Mouse (Mus musculus): ENCODE measurements around the gene Smim4. TPM values are rescaled to one million over a fixed set of nuclear protein-coding genes. Genes with fewer than 3 reads are reported as not detected.

Smim4 gene
- polyA plus RNA-seq, 1 experiment from 2014 or later = 64.8 TPM

DNA sequence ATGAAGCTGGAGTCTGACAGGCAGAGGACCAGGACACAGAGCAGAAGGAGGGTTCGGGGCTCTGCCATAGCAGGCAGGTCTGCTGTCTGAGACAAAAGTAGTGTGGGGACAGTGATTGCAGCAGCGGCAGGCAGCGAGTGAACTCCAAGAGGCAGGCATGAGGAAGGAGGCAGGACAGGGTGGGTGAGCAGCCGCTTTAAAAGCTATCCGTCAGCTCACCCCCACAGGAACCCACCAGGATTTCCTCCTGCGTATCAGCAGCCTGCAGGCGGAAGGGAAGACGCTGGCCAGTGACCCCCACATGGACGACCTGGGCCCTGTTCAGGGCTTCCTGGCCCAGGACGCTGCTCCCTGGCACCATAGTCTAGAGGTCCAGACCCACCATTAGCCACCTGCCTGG, 39.7 kb upstream of the Smim4 start, which contains the start of gene Stab1:
Stab1 (minus strand) TSS at position 217 of the 400 bp plus-strand sequence.
- ATAC-seq (ENCODE audit: low read depth) (no peak), DNase-seq (ENCODE audit: low spot score) (no peak)
- Histone ChIP-seq H3K27me3 (replicated peaks; ENCODE audit: control insufficient read depth, insufficient read depth, low read length) (no peaks in the 10 kb centered on the region), H3K9ac (ENCODE audit: low read depth, low read length) (peak within 1 kb of the TSS; percentile 26; the same call in 1 of the 2 replicates), H3K9me3 (ENCODE audit: control insufficient read depth, low read length) (no peaks in the 10 kb centered on the region), H3K4me3 (ENCODE audit: low read depth, low read length) (peak within 1 kb of the TSS; percentile 10), H3K36me3 (ENCODE audit: control insufficient read depth, insufficient read depth, low read length) (peaks cover 39% of the 10 kb centered on the region), H3K27ac (replicated peaks; ENCODE audit: low read depth, low read length) (peak within 1 kb of the TSS; percentile 11; the same call in 1 of the 2 replicates), H3K4me1 (ENCODE audit: control insufficient read depth, insufficient read depth, low read length) (peaks cover 5% of the 10 kb centered on the region; the same call in 1 of the 2 replicates), H3K4me2 (ENCODE audit: low read depth, low read length) (peak within 1 kb of the TSS; percentile 23; the same call in 1 of the 2 replicates)
- 41% methylated on average over 10 of the region's 10 CpGs for WGBS

DNA sequence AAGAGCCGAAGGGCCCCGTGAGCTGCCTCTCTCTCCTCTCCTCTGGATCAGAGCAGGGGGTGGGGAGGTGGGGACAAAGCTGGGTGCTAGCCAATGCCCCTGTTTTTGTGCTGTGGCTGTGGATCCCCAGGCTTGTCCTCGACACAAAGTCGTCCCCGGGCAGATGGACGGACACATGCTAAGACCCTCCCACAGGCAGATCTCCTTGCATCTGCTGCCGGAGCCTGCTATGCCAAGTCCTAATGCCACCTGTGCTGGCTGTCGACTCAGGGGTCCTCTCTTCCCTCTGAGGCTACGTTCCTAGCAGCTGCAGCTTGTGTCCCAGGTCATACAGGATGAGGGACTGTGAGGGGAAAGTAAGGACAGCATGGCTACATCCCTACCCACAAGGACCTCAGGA, 38.1 kb upstream of the Smim4 start:
- H3K27me3 ChIP-seq (replicated peaks; ENCODE audit: control insufficient read depth, insufficient read depth, low read length) = no peaks in the 10 kb centered on the region
- 56% methylated on average over 9 of the region's 9 CpGs for WGBS
- peak overlapping the region; percentile 23; the same call in 1 of the 2 replicates for H3K4me2 ChIP-seq (ENCODE audit: low read depth, low read length)
- peaks cover 23% of the 10 kb centered on the region for H3K36me3 ChIP-seq (ENCODE audit: control insufficient read depth, insufficient read depth, low read length)
- peak overlapping the region; percentile 10; the same call in 1 of the 2 replicates for H3K4me3 ChIP-seq (ENCODE audit: low read depth, low read length)
- H3K4me1 ChIP-seq (ENCODE audit: control insufficient read depth, insufficient read depth, low read length) = peaks cover 5% of the 10 kb centered on the region; the same call in 1 of the 2 replicates
- peak overlapping the region; percentile 33; the same call in 1 of the 2 replicates for H3K27ac ChIP-seq (replicated peaks; ENCODE audit: low read depth, low read length)
- no peaks in the 10 kb centered on the region for H3K9me3 ChIP-seq (ENCODE audit: control insufficient read depth, low read length)
- ATAC-seq (ENCODE audit: low read depth) (no peak), DNase-seq (ENCODE audit: low spot score) (no peak)
- H3K9ac ChIP-seq (ENCODE audit: low read depth, low read length) = 0 out of 2 replicates have a peak overlapping the region, but pooled peaks have one; percentile 2

DNA sequence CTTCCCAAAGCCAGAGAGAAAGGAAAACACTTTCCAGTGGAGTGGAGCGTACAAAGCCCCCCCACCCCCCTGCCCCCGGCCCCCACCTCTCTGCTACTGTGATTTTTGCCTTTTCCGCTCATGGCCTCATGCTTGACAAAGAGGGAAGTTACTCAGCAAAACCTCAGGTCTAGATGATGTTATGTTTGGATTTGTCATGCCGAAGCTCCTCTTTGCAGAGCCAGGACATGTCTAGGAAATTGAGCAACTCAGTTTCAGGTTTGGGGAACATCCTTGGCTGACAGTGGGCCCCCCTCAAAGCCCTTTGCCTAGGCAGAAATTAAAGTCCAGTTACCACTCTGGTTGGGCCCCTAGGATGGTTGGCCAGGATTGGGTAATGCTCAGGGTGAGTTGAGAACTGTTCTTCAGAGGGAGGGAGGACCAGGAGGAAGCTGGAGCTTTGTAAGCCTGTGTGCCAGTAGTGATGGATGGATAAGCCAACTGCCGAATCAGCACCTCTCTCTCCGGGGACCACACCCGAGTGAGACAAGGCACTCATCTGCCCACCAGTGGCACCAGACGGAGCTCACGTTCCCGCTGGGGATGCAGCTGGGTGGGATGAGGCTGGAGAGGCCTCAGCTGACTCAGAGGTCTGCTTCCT, 37.4 kb upstream of the Smim4 start:
- Histone ChIP-seq H3K27me3 (replicated peaks; ENCODE audit: control insufficient read depth, insufficient read depth, low read length) (no peaks in the 10 kb centered on the region), H3K9ac (ENCODE audit: low read depth, low read length) (no peak overlapping the region), H3K36me3 (ENCODE audit: control insufficient read depth, insufficient read depth, low read length) (peaks cover 16% of the 10 kb centered on the region), H3K4me1 (ENCODE audit: control insufficient read depth, insufficient read depth, low read length) (peaks cover 5% of the 10 kb centered on the region; the same call in 1 of the 2 replicates), H3K27ac (replicated peaks; ENCODE audit: low read depth, low read length) (0 out of 2 replicates have a peak overlapping the region, but pooled peaks have one; percentile 33), H3K9me3 (ENCODE audit: control insufficient read depth, low read length) (no peaks in the 10 kb centered on the region), H3K4me3 (ENCODE audit: low read depth, low read length) (no peak overlapping the region), H3K4me2 (ENCODE audit: low read depth, low read length) (peak overlapping the region; percentile 8; the same call in 1 of the 2 replicates)
- WGBS = 55% methylated on average over 10 of the region's 10 CpGs
- no peak for ATAC-seq (ENCODE audit: low read depth)
- DNase-seq (ENCODE audit: low spot score) = peak; percentile 26

DNA sequence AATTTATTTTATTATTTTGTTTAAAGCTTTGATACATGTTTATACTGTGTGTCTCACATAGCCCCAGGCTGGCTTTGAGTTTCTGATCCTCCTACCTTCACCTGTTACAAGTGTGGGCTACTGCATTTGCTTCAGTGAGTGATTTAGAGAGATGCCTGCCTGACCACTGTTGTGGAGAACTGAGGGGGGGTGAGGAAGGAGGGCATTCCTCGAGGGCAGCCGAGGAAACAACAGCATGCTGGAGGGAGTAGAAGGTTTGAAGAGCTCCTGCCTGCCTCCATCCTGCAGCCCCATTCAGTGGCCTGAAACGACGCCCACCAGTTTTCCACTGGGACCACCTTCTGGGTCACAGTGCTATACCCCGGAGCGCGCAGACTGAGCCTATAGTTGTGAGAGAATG, 36.7 kb upstream of the Smim4 start:
- Histone ChIP-seq H3K4me1 (ENCODE audit: control insufficient read depth, insufficient read depth, low read length) (peaks cover 5% of the 10 kb centered on the region; the same call in 1 of the 2 replicates), H3K36me3 (ENCODE audit: control insufficient read depth, insufficient read depth, low read length) (peaks cover 9% of the 10 kb centered on the region; the same call in 1 of the 2 replicates), H3K4me3 (ENCODE audit: low read depth, low read length) (no peak overlapping the region), H3K27me3 (replicated peaks; ENCODE audit: control insufficient read depth, insufficient read depth, low read length) (no peaks in the 10 kb centered on the region), H3K27ac (replicated peaks; ENCODE audit: low read depth, low read length) (no peak overlapping the region), H3K9ac (ENCODE audit: low read depth, low read length) (no peak overlapping the region), H3K4me2 (ENCODE audit: low read depth, low read length) (no peak overlapping the region), H3K9me3 (ENCODE audit: control insufficient read depth, low read length) (no peaks in the 10 kb centered on the region)
- 57% methylated on average over 7 of the region's 7 CpGs for WGBS
- DNase-seq (ENCODE audit: low spot score) = no peak
- no peak for ATAC-seq (ENCODE audit: low read depth)

DNA sequence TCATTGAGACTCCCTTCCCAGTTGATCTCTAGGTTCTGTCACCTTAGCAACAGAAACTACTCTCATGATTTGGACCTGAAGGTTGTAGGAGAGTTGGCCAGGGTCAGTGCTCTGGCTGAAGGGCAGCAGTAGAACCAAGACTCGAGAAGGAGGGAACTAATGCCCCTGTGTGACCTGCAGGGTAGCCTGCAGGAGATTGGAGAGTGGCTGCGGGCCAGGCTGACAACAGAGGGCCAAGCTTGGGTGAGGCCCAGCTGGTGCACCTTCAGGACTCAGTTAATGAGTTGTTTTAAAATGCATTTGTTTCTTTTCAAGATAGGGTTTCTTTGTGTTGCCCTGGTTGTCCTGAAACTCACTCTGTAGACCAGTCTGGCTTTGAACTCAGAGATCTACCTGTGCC, 36.3 kb upstream of the Smim4 start:
- Histone ChIP-seq H3K9me3 (ENCODE audit: control insufficient read depth, low read length) (no peaks in the 10 kb centered on the region), H3K4me1 (ENCODE audit: control insufficient read depth, insufficient read depth, low read length) (peaks cover 5% of the 10 kb centered on the region; the same call in 1 of the 2 replicates), H3K36me3 (ENCODE audit: control insufficient read depth, insufficient read depth, low read length) (0 out of 2 replicates have a peak, but pooled peaks cover 5% of the 10 kb centered on the region), H3K27me3 (replicated peaks; ENCODE audit: control insufficient read depth, insufficient read depth, low read length) (no peaks in the 10 kb centered on the region), H3K4me2 (ENCODE audit: low read depth, low read length) (no peak overlapping the region), H3K9ac (ENCODE audit: low read depth, low read length) (no peak overlapping the region), H3K4me3 (ENCODE audit: low read depth, low read length) (no peak overlapping the region), H3K27ac (replicated peaks; ENCODE audit: low read depth, low read length) (no peak overlapping the region)
- WGBS = 48% methylated on average over 2 of the region's 2 CpGs
- ATAC-seq (ENCODE audit: low read depth) (no peak), DNase-seq (ENCODE audit: low spot score) (no peak)

DNA sequence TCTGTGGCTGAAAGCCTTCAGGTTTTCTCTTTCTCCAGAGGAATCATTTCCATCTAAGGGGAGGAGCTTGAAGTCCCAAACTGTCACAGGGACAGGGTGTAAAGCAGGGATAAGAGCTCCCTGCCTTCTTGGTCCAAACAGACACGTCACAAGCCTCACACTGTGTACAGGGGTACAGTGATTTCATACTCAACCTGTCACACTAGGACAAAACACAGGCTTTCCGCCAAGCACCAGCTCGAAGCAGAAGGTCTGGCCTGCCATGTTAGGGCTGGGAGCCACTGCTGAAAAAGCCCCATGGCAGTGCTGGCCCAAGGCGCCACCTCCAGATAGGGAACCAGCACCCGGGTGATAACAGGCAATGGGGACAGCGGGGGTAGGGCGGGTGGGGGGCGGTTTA, 35.3 kb upstream of the Smim4 start:
- H3K4me3 ChIP-seq (ENCODE audit: low read depth, low read length) = no peak overlapping the region
- ATAC-seq (ENCODE audit: low read depth) (no peak), DNase-seq (ENCODE audit: low spot score) (no peak)
- H3K4me1 ChIP-seq (ENCODE audit: control insufficient read depth, insufficient read depth, low read length) = peaks cover 5% of the 10 kb centered on the region; the same call in 1 of the 2 replicates
- no peak overlapping the region for H3K27ac ChIP-seq (replicated peaks; ENCODE audit: low read depth, low read length)
- no peaks in the 10 kb centered on the region for H3K9me3 ChIP-seq (ENCODE audit: control insufficient read depth, low read length)
- 80% methylated on average over 8 of the region's 8 CpGs for WGBS
- no peak overlapping the region for H3K9ac ChIP-seq (ENCODE audit: low read depth, low read length)
- no peaks in the 10 kb centered on the region for H3K27me3 ChIP-seq (replicated peaks; ENCODE audit: control insufficient read depth, insufficient read depth, low read length)
- H3K36me3 ChIP-seq (ENCODE audit: control insufficient read depth, insufficient read depth, low read length) = no peaks in the 10 kb centered on the region
- no peak overlapping the region for H3K4me2 ChIP-seq (ENCODE audit: low read depth, low read length)

DNA sequence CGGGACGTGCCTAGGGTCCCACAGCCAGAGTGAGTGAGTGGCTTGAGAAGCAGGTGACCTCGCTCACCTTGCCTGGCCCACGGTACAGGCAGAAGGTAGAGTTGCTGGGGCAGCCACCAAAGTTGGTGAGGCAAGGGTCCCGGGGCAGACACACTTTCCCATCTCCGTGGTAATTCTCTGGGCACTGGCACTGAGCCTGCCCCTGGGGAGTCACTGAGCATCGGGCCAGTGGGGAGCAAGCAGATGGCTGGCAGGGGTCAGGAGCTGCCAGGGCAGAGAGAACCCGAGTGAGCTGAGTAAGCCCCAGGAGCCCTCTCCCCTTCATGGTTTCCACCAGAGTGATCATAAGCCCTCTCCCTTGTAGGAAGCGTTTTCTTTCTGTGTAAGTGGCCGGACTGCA, 32.9 kb upstream of the Smim4 start:
- Histone ChIP-seq H3K9me3 (ENCODE audit: control insufficient read depth, low read length) (no peaks in the 10 kb centered on the region), H3K4me2 (ENCODE audit: low read depth, low read length) (no peak overlapping the region), H3K27me3 (replicated peaks; ENCODE audit: control insufficient read depth, insufficient read depth, low read length) (no peaks in the 10 kb centered on the region), H3K4me1 (ENCODE audit: control insufficient read depth, insufficient read depth, low read length) (peaks cover 5% of the 10 kb centered on the region; the same call in 1 of the 2 replicates), H3K9ac (ENCODE audit: low read depth, low read length) (no peak overlapping the region), H3K27ac (replicated peaks; ENCODE audit: low read depth, low read length) (no peak overlapping the region), H3K4me3 (ENCODE audit: low read depth, low read length) (no peak overlapping the region), H3K36me3 (ENCODE audit: control insufficient read depth, insufficient read depth, low read length) (no peaks in the 10 kb centered on the region)
- WGBS = 75% methylated on average over 10 of the region's 10 CpGs
- ATAC-seq (ENCODE audit: low read depth) = no peak
- DNase-seq (ENCODE audit: low spot score) = no peak

DNA sequence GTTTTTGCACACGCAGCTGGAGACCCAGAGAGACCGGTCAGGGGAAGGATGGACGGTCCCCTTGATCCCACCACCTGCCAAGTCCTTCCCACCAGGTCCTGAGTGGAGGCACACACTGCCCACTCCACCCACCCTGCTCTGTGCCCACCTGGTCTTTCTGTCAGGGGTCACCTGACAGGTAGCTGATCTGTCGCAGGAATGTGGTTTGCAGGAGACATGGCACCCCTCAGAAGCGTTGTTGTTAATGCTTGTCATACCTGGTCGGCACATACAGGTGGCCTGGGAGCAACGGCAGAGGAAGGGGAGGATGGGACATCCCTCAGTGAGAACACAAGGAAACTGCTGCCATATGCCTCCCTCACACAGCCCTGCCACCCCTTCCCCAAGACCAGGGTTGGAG, 32.4 kb upstream of the Smim4 start:
- no peaks in the 10 kb centered on the region for H3K9me3 ChIP-seq (ENCODE audit: control insufficient read depth, low read length)
- H3K27me3 ChIP-seq (replicated peaks; ENCODE audit: control insufficient read depth, insufficient read depth, low read length) = no peaks in the 10 kb centered on the region
- WGBS = 86% methylated on average over 7 of the region's 7 CpGs
- 0 out of 2 replicates have a peak, but pooled peaks cover under 1% of the 10 kb centered on the region for H3K4me1 ChIP-seq (ENCODE audit: control insufficient read depth, insufficient read depth, low read length)
- DNase-seq (ENCODE audit: low spot score) (no peak), ATAC-seq (ENCODE audit: low read depth) (no peak)
- H3K4me2 ChIP-seq (ENCODE audit: low read depth, low read length) = no peak overlapping the region
- H3K9ac ChIP-seq (ENCODE audit: low read depth, low read length) = no peak overlapping the region
- no peaks in the 10 kb centered on the region for H3K36me3 ChIP-seq (ENCODE audit: control insufficient read depth, insufficient read depth, low read length)
- H3K27ac ChIP-seq (replicated peaks; ENCODE audit: low read depth, low read length) = no peak overlapping the region
- H3K4me3 ChIP-seq (ENCODE audit: low read depth, low read length) = no peak overlapping the region
